In the genomic region with DNA sequence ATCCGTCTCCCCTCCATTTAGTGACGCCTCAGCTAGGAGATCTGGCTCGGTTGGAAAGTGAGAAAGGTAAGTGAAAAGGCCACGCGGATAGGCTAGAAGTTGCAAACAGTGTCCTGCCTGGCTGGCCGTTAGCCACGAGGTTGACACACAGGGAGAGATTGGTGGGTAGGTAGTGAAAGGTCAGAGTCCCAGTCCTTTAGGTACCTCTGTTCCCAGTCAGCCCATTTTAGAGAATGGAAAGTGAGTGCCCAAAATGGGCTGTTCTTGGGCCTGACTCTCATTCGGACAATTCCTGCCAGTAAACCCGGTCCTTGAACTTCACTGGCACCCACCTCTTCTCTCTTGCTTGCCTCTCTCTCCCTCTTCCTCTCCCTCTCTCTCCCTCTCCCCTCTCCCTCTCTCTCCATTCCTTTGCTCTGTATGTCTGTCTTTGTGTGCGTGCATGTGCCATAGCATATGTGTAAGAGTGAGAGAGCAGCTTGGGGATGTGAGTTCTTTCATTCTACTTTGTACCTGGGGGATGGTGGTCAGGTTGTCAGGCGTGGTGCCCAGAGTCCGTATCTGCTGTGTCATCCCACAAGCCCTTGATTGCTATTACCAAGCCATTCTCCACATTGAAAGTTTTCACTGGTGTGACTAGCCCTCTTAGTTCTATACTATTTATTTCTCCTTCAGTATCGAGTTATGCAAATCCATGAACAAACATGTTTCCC, we compare ENCODE assay signal across 8 mouse cellular contexts. TPM values are rescaled to one million over a fixed set of nuclear protein-coding genes. Genes with fewer than 3 reads are reported as not detected.
DNase-seq lines count a peak whose midpoint lies in the region; ATAC-seq lines count a peak whose summit lies in the region.

Gene Dpf2 (minus strand): TSS at position 4 of the 713 bp plus-strand sequence.

- no peaks in the 10 kb centered on the region; the same call in 1 of the 2 replicates for H3K36me3 ChIP-seq in embryonic facial prominence, embryonic 12.5 days
- H3K36me3 ChIP-seq in heart, embryonic 14.5 days (ENCODE audit: control insufficient read depth, insufficient read depth, low read length) = peaks cover 30% of the 10 kb centered on the region

- peaks cover 18% of the 10 kb centered on the region for H3K4me1 ChIP-seq in embryonic facial prominence, embryonic 12.5 days
- H3K4me1 ChIP-seq in heart, embryonic 14.5 days (ENCODE audit: control insufficient read depth in 2 of 2, insufficient read depth in 2 of 2, low read length in 2 of 2) = peaks cover 8 to 26% of the 10 kb centered on the region in 2 experiments

- peak within 1 kb of the TSS; percentile 97 for H3K4me3 ChIP-seq in embryonic facial prominence, embryonic 12.5 days
- H3K4me3 ChIP-seq in heart, embryonic 14.5 days (ENCODE audit: control insufficient read depth in 1 of 2, insufficient read depth in 1 of 2, low read depth in 1 of 2, low read length in 2 of 2) = peak within 1 kb of the TSS; percentile 85 to 96

- no peak for ATAC-seq in embryonic facial prominence, embryonic 12.5 days (ENCODE audit: insufficient number of reproducible peaks, insufficient read depth, low FRiP score, low TSS enrichment)
- peak; percentile 8; the same call in 1 of the 2 replicates for ATAC-seq in heart, embryonic 14.5 days (ENCODE audit: insufficient number of reproducible peaks, insufficient read depth, low FRiP score, low read depth)
- no peak for ATAC-seq in monocyte, adult 5-6 weeks (replicated peaks; ENCODE audit: insufficient number of reproducible peaks, low FRiP score, low TSS enrichment, poor library complexity, severe bottlenecking)

- peak within 1 kb of the TSS; percentile 91 for H3K27ac ChIP-seq in embryonic facial prominence, embryonic 12.5 days
- peak within 1 kb of the TSS; percentile 76 to 91 for H3K27ac ChIP-seq in heart, embryonic 14.5 days (replicated peaks in 1 of 2; ENCODE audit: control insufficient read depth in 1 of 2, insufficient read depth in 1 of 2, low read depth in 2 of 2, low read length in 2 of 2)

- intact Hi-C loops in left cerebral cortex, postnatal 25 days (cut with DNase I) = no loop called here

- H3K27me3 ChIP-seq in embryonic facial prominence, embryonic 12.5 days = no peaks in the 10 kb centered on the region
- no peaks in the 10 kb centered on the region for H3K27me3 ChIP-seq in heart, embryonic 14.5 days (ENCODE audit: control insufficient read depth, insufficient read depth, low read length)

- no peaks in the 10 kb centered on the region for H3K9me3 ChIP-seq in embryonic facial prominence, embryonic 12.5 days
- no peaks in the 10 kb centered on the region for H3K9me3 ChIP-seq in heart, embryonic 14.5 days (ENCODE audit: control insufficient read depth, low read length)

- H3K9ac ChIP-seq in embryonic facial prominence, embryonic 12.5 days = peak within 1 kb of the TSS; percentile 98
- H3K9ac ChIP-seq in heart, embryonic 14.5 days (ENCODE audit: low read length) = peak within 1 kb of the TSS; percentile 99

- peak within 1 kb of the TSS; percentile 72 for H3K4me2 ChIP-seq in embryonic facial prominence, embryonic 12.5 days (replicated peaks)
- H3K4me2 ChIP-seq in heart, embryonic 14.5 days (ENCODE audit: low read length) = peak within 1 kb of the TSS; percentile 90

- 26% methylated on average over 11 of the region's 13 CpGs for WGBS in embryonic facial prominence, embryonic 12.5 days
- 15% methylated on average over 13 of the region's 13 CpGs for WGBS in heart, embryonic 14.5 days

- no peak for DNase-seq in adrenal gland, adult 18-20 months (ENCODE audit: low spot score in 2 of 2)
- DNase-seq in adrenal gland, adult (ENCODE audit: inconsistent age in 2 of 2, low spot score in 1 of 2) = no peak
- DNase-seq in A20 (ENCODE audit: low read depth, low spot score) = peak; percentile 56
- no peak for DNase-seq in left cerebral cortex, postnatal 25 days (ENCODE audit: low spot score in 2 of 2)
- DNase-seq in thymus, postnatal 4 days = no peak

RNA-seq across cellular contexts. Expression of gene Dpf2, which starts in this region (rescaled TPM):
- 100 to 1,000 TPM; 111 to 129 TPM for total RNA-seq in adrenal gland, adult 18-20 months (2021)
- 192 and 207 TPM in 2 replicates for polyA plus RNA-seq in embryonic facial prominence, embryonic 12.5 days (2016; fragmentation: Nextera tagmentation; extraction: Ambion mirVana)
- 85.8 and 86.9 TPM in 2 replicates for polyA plus RNA-seq in heart, embryonic 14.5 days (2014; fragmentation: Nextera tagmentation; extraction: Ambion mirVana)
- 10 to 100 TPM; 84.1 to 96.1 TPM for total RNA-seq in left cerebral cortex, postnatal 25 days (2021)
- 50.3 to 76.6 TPM (median 76.0 TPM) in 3 replicates for total RNA-seq in monocyte, adult 5-6 weeks (2017)
